Mouse (Mus musculus) lung, postnatal 4 days (tissue): ENCODE measurements around the gene Pyroxd2.
"Not testable (repeated sequence)": the region's sequence is repeated elsewhere in the genome, so short reads cannot be mapped to it uniquely, and the experiment has no call there.

Experiments used
- DNase-seq, 2 experiments: peaks; one replicate each; pipeline ENCODE4 v3.0.0; 2021

Gene Pyroxd2

DNA sequence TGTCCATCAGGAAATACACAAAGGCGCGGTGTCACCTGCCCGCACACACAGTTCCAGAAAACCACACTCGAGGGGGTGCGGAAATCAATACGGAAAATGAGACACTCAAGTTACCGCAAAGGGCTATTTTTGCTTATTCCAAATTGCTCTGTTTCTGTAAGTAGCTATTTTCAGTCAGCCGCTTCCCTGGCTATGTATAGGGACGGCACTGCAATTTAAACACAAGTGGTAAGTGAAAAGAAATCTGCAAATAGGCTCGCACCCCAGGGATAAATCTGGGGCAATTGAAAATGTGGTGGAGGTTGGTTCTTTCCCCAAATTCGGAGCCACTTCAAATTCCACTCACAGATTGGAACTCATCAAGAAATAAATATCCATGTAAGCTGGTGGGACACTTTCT, 63.3 kb downstream of the Pyroxd2 start:
- DNase-seq, result no peak

DNA sequence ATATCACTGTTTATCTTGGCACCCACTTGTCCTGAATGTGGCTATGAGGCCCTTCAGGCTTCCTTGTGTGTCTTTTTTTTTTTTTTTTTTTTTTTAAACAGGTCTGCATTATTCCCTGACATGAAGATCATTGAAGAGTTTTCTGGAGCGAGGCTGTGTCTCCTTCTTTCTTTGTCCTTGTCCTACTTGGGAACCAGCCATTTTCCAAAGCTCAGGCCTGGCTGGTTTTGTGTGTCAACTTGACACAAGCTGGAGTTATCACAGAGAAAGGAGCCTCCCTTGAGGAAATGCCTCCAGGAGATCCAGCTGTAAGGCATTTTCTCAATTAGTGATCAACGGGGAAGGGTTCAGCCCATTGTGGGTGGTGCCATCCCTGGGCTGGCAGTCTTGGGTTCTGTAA, 69.8 kb downstream of the Pyroxd2 start:
- not testable (repeated sequence) for DNase-seq

DNA sequence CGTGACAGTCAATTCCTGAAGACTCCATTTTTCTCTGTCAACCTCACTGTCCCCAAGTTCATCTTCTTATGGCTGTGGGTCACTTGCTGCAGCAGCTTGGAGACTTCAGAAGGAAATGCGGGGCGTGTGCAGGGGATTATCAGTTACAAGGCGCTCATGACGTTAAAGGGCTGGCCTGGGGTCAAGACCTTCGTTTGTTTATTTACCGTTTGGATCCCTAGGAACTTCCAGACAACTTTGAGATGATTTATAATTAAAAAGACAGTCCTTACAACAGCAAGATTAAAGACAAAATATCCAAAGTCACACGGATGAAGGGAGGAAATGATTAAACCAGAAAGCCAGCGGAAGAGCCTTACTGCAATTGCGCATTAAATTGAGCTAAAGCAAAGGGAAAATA, 74.4 kb downstream of the Pyroxd2 start:
- DNase-seq, result no peak

DNA sequence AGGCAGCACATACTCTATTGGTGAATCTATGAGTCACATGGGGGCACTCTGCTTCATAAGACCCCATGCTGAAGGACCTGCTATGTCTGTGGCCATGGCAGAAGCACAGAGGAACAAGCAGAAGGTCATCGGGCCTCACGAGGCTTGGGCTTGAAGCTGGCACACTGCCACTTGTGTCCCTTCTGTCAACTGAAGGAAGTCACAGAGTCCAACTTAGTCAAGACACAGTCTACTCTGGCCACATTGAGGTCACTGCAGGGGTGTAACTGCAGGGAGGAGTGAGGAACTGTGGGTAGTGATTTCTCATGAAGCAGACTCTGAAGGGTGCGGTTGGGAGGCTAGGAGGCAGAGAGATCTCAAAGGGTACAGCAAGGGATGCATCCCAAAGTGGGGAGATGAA, 75.1 kb downstream of the Pyroxd2 start:
- DNase-seq, result no peak

DNA sequence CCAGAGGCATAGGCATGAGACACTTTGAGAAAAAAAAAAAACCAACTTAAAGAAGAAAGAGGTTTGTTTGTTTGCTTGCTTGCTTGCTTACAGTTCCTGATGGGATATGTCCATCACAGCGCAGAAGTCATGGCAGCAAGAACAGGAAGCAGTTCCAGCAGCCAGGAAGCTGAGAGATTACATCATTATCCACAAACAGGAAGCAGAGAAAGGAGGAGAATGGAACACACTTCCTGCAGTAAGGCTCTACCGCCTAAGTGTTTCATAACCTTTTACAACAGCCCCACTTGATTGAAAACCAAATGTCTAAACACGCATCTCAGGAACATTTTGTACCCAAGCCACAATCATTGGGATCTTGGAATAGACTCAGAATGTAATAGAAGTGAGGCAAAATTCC, 75.6 kb downstream of the Pyroxd2 start:
- no peak for DNase-seq
